Mouse (Mus musculus) testis, adult 2 months (tissue): Measurements from ENCODE around the gene Inka1.

Source experiments
- CTCF ChIP-seq: fragments of 200-500 bp; IDR thresholded peaks from 2 replicates; pipeline ENCODE4 v1.5.1; 2012; ENCODE audit warnings: low read depth, mild to moderate bottlenecking, inconsistent platforms, low read length, moderate library complexity; ENCODE audit not compliant: control insufficient read depth, insufficient read depth, insufficient replicate concordance
- POLR2A ChIP-seq: fragments of 200-500 bp; IDR thresholded peaks from 2 replicates; pipeline ENCODE4 v1.6.1; 2012; ENCODE audit warnings: low read depth, mild to moderate bottlenecking, inconsistent platforms, low read length, moderate library complexity; ENCODE audit not compliant: control insufficient read depth

GRCm38 (mm10) chr9:107987950-107988349 is 2.3 kb upstream of the Inka1 start:
- TF ChIP-seq POLR2A (no peak), CTCF (no peak)
